Mouse (Mus musculus) cerebellum, adult 2 months (tissue): ENCODE data around the gene Msx2. TPM values are rescaled to one million over a fixed set of nuclear protein-coding genes. Genes with fewer than 3 reads are reported as not detected.
A peak's percentile ranks its signal among the peaks of the same experiment; 100 is the strongest.

Source experiments
- DNase-seq, 2 experiments: peaks; one replicate each; pipeline ENCODE4 v3.0.0; 2021
- H3K27ac ChIP-seq: fragments of 200-500 bp; 2 replicates; pipeline ENCODE4 v1.5.1; 2012; ENCODE audit warnings: low read length, control low read depth, inconsistent platforms; ENCODE audit not compliant: insufficient read depth
- H3K27me3 ChIP-seq: fragments of 200-500 bp; 2 replicates; pipeline ENCODE4 v1.6.1; 2012; ENCODE audit warnings: inconsistent platforms, mild to moderate bottlenecking, low read length, moderate library complexity; ENCODE audit not compliant: control insufficient read depth, insufficient read depth
- H3K4me1 ChIP-seq: fragments of 200-500 bp; 2 replicates; pipeline ENCODE4 v1.6.1; 2011; ENCODE audit warnings: low read length; ENCODE audit not compliant: control insufficient read depth, insufficient read depth
- H3K4me3 ChIP-seq: fragments of 200-500 bp; replicated peaks from 2 replicates; pipeline ENCODE3; 2011; ENCODE audit warnings: mild to moderate bottlenecking, low read depth, low read length, control low read depth; ENCODE audit not compliant: insufficient read depth
- CTCF ChIP-seq: fragments of 200-500 bp; IDR thresholded peaks from 2 replicates; pipeline ENCODE4 v1.5.1; 2011; ENCODE audit warnings: low read depth, mild to moderate bottlenecking, control low read depth, low read length, moderate library complexity, borderline replicate concordance; ENCODE audit not compliant: insufficient read depth
- POLR2A ChIP-seq: fragments of 200-500 bp; IDR thresholded peaks from 2 replicates; pipeline ENCODE4 v1.6.1; 2011; ENCODE audit warnings: low read length, control low read depth, borderline replicate concordance; ENCODE audit not compliant: insufficient read depth
- WGBS: fragments of 180-500 bp; shearing (Covaris S2); methylation state at CpG from one replicate; pipeline ENCODE4 v1.1.7; 2018; 5-methylcytosine and 5-hydroxymethylcytosine counted together
- polyA plus RNA-seq: library from polyadenylated mRNA; depleted of rRNA; stranded (reverse); fragments of >200 nt; gene quantifications from 2 replicates; pipeline ENCODE4 v1.2.3, GENCODE M21; 2012; rRNA removed

The Msx2 gene
- 6.0 and 7.1 TPM in 2 replicates for polyA plus RNA-seq

GRCm38 (mm10) chr13:53472614-53473124 lies at the start of gene Msx2:
Msx2 (minus strand) TSS chr13:53473074.
- no peaks in the 10 kb centered on the region for H3K4me1 ChIP-seq
- DNase-seq = peak; percentile 36 to 63
- TF ChIP-seq CTCF (no peak), POLR2A (no peak)
- H3K27ac ChIP-seq = no peak within 1 kb of the TSS
- H3K4me3 ChIP-seq = peak within 1 kb of the TSS; percentile 15
- under 1% methylated on average over 38 of the region's 38 CpGs for WGBS
- H3K27me3 ChIP-seq = peaks cover 5% of the 10 kb centered on the region; the same call in 1 of the 2 replicates

GRCm38 (mm10) chr13:53521468-53521867 lies 48.6 kb upstream of the Msx2 start:
- 9% methylated on average over 3 of the region's 3 CpGs for WGBS
- Histone ChIP-seq H3K27ac (no peak overlapping the region), H3K27me3 (no peaks in the 10 kb centered on the region; the same call in 1 of the 2 replicates), H3K4me3 (no peak overlapping the region), H3K4me1 (no peaks in the 10 kb centered on the region)
- TF ChIP-seq CTCF (no peak), POLR2A (no peak)
- DNase-seq = no peak

- no peaks in the 10 kb centered on the region; the same call in 1 of the 2 replicates for H3K27me3 ChIP-seq
- WGBS = 17% methylated on average over 12 of the region's 12 CpGs
- no peak overlapping the region for H3K4me3 ChIP-seq
- no peak for DNase-seq
- no peaks in the 10 kb centered on the region for H3K4me1 ChIP-seq
- H3K27ac ChIP-seq = no peak overlapping the region
- TF ChIP-seq POLR2A = no peak
- TF ChIP-seq CTCF = no peak
Observed at GRCm38 (mm10) chr13:53520343-53520937, 47.6 kb upstream of the Msx2 start.

GRCm38 (mm10) chr13:53519727-53520126 lies 46.9 kb upstream of the Msx2 start:
- Histone ChIP-seq H3K27ac (no peak overlapping the region), H3K27me3 (no peaks in the 10 kb centered on the region; the same call in 1 of the 2 replicates), H3K4me1 (no peaks in the 10 kb centered on the region), H3K4me3 (no peak overlapping the region)
- TF ChIP-seq CTCF (no peak), POLR2A (no peak)
- WGBS = 6% methylated on average over 8 of the region's 8 CpGs
- DNase-seq = no peak

GRCm38 (mm10) chr13:53518306-53518705 lies 45.4 kb upstream of the Msx2 start:
- no peak overlapping the region for H3K4me3 ChIP-seq
- no peak for TF ChIP-seq CTCF
- TF ChIP-seq POLR2A = no peak
- no peak for DNase-seq
- no peaks in the 10 kb centered on the region for H3K4me1 ChIP-seq
- 21% methylated on average over 4 of the region's 4 CpGs for WGBS
- H3K27ac ChIP-seq = no peak overlapping the region
- H3K27me3 ChIP-seq = no peaks in the 10 kb centered on the region; the same call in 1 of the 2 replicates

GRCm38 (mm10) chr13:53514574-53514973 lies 41.7 kb upstream of the Msx2 start:
- Histone ChIP-seq H3K27ac (no peak overlapping the region), H3K4me3 (no peak overlapping the region), H3K27me3 (no peaks in the 10 kb centered on the region), H3K4me1 (no peaks in the 10 kb centered on the region)
- DNase-seq = no peak
- TF ChIP-seq CTCF = no peak

GRCm38 (mm10) chr13:53511366-53511765 lies 38.5 kb upstream of the Msx2 start:
- 87% methylated on average over 2 of the region's 2 CpGs for WGBS
- no peaks in the 10 kb centered on the region for H3K4me1 ChIP-seq
- no peak overlapping the region for H3K27ac ChIP-seq
- no peak for TF ChIP-seq POLR2A
- TF ChIP-seq CTCF = no peak
- DNase-seq = no peak
- H3K4me3 ChIP-seq = no peak overlapping the region
- H3K27me3 ChIP-seq = no peaks in the 10 kb centered on the region

- DNase-seq = no peak
- Histone ChIP-seq H3K27me3 (no peaks in the 10 kb centered on the region; the same call in 1 of the 2 replicates), H3K4me1 (no peaks in the 10 kb centered on the region), H3K4me3 (no peak overlapping the region), H3K27ac (no peak overlapping the region)
- WGBS = 36% methylated on average over 6 of the region's 6 CpGs
- TF ChIP-seq POLR2A (no peak), CTCF (no peak)
Observed at GRCm38 (mm10) chr13:53502406-53502805, 29.5 kb upstream of the Msx2 start.
